Mouse (Mus musculus) limb, embryonic 14.5 days (tissue): ENCODE data around the gene 1700069L16Rik. TPM values are rescaled to one million over a fixed set of nuclear protein-coding genes. Genes with fewer than 3 reads are reported as not detected.
A peak's percentile ranks its signal among the peaks of the same experiment; 100 is the strongest.

Source experiments
- ATAC-seq: fragments of 200-750 bp; cut with Nextera tagmentation; 2 replicates; pipeline ENCODE4 v1.8.0; 2017; ENCODE audit warnings: low read depth, moderate number of reproducible peaks, moderate TSS enrichment; ENCODE audit not compliant: low FRiP score
- DNase-seq: peaks from one replicate; pipeline ENCODE4 v3.0.0-alpha.2; 2015; ENCODE audit warnings: low spot score
- H3K27ac ChIP-seq: fragments of 300-500 bp; sonication (generic); replicated peaks from 2 replicates; pipeline ENCODE4 v1.5.1; 2014; ENCODE audit warnings: low read depth, mild to moderate bottlenecking, low read length, moderate library complexity, mixed read lengths
- H3K27me3 ChIP-seq: fragments of 300-500 bp; sonication (generic); 2 replicates; pipeline ENCODE4 v1.6.1; 2014; ENCODE audit warnings: low read length, mixed read lengths; ENCODE audit not compliant: control insufficient read depth, insufficient read depth
- H3K36me3 ChIP-seq: fragments of 300-500 bp; sonication (generic); 2 replicates; pipeline ENCODE4 v1.6.1; 2014; ENCODE audit warnings: mild to moderate bottlenecking, low read length, moderate library complexity, mixed read lengths; ENCODE audit not compliant: control insufficient read depth, insufficient read depth
- H3K4me1 ChIP-seq: fragments of 300-500 bp; sonication (generic); 2 replicates; pipeline ENCODE4 v1.6.1; 2014; ENCODE audit warnings: antibody characterized with exemption, low read length, mixed read lengths; ENCODE audit not compliant: control insufficient read depth, insufficient read depth
- H3K4me2 ChIP-seq: fragments of 300-500 bp; sonication (generic); replicated peaks from 2 replicates; pipeline ENCODE4 v1.6.1; 2014; ENCODE audit warnings: low read depth, mild to moderate bottlenecking, low read length, moderate library complexity; ENCODE audit not compliant: severe bottlenecking
- H3K4me3 ChIP-seq: fragments of 300-500 bp; sonication (generic); replicated peaks from 2 replicates; pipeline ENCODE4 v1.5.1; 2014; ENCODE audit warnings: low read length
- H3K9ac ChIP-seq: fragments of 300-500 bp; sonication (generic); 2 replicates; pipeline ENCODE4 v1.6.1; 2014; ENCODE audit warnings: mild to moderate bottlenecking, low read depth, low read length, moderate library complexity; ENCODE audit not compliant: severe bottlenecking
- H3K9me3 ChIP-seq: fragments of 300-500 bp; sonication (generic); 2 replicates; pipeline ENCODE4 v1.6.1; 2016; ENCODE audit warnings: low read length; ENCODE audit not compliant: control insufficient read depth
- POLR2A ChIP-seq: fragments of 200-500 bp; IDR thresholded peaks from 2 replicates; pipeline ENCODE4 v1.8.0; 2012; ENCODE audit warnings: inconsistent platforms, mild to moderate bottlenecking, moderate library complexity, borderline replicate concordance; ENCODE audit not compliant: insufficient read depth, insufficient read length; ENCODE audit errors: extremely low read depth
- WGBS: fragments of 180-500 bp; shearing (Covaris S2); extraction: QIAGEN DNeasy Blood & Tissue Kit; methylation state at CpG from one replicate; pipeline ENCODE4 v1.1.7; 2014; 5-methylcytosine and 5-hydroxymethylcytosine counted together
- polyA plus RNA-seq, 2 experiments: library from polyadenylated mRNA; depleted of rRNA in 1 of 2; stranded (reverse) in 1 of 2; unstranded in 1 of 2; fragments of >200 nt; fragmentation: Nextera tagmentation in 1 of 2; extraction: Ambion mirVana in 1 of 2; gene quantifications; 2 replicates each; pipeline versions ENCODE4 v1.2.1 to v1.2.3; 2012 to 2014

Gene 1700069L16Rik
- polyA plus RNA-seq, 2 experiments = not detected

- Histone ChIP-seq H3K4me2 (no peak overlapping the region), H3K36me3 (no peaks in the 10 kb centered on the region), H3K27me3 (no peaks in the 10 kb centered on the region), H3K9me3 (no peaks in the 10 kb centered on the region), H3K27ac (no peak overlapping the region), H3K9ac (no peak overlapping the region), H3K4me3 (no peak overlapping the region), H3K4me1 (no peaks in the 10 kb centered on the region)
- ATAC-seq (no peak), DNase-seq (no peak)
- TF ChIP-seq POLR2A = no peak
- 70% methylated on average over 2 of the region's 2 CpGs for WGBS
These were observed 11.7 kb downstream of the 1700069L16Rik start for GRCm38 (mm10) chr5:113712861-113713260.

GRCm38 (mm10) chr5:113703803-113704585 is 20.6 kb downstream of the 1700069L16Rik start:
- WGBS = 32% methylated on average over 21 of the region's 21 CpGs
- DNase-seq (peak; percentile 45), ATAC-seq (0 out of 2 replicates have a peak, but pooled peaks have one; percentile 37)
- 0 out of 2 replicates have a peak overlapping the region, but pooled peaks have one; percentile 3 for H3K4me2 ChIP-seq
- TF ChIP-seq POLR2A = no peak
- H3K4me3 ChIP-seq = no peak overlapping the region
- no peaks in the 10 kb centered on the region for H3K36me3 ChIP-seq
- no peak overlapping the region for H3K27ac ChIP-seq
- 0 out of 2 replicates have a peak overlapping the region, but pooled peaks have one; percentile 16 for H3K9ac ChIP-seq
- peaks cover 18% of the 10 kb centered on the region; the same call in 1 of the 2 replicates for H3K4me1 ChIP-seq
- no peaks in the 10 kb centered on the region for H3K9me3 ChIP-seq
- H3K27me3 ChIP-seq = no peaks in the 10 kb centered on the region

GRCm38 (mm10) chr5:113700388-113701023 is 24.1 kb downstream of the 1700069L16Rik start:
- Histone ChIP-seq H3K27ac (no peak overlapping the region), H3K9ac (no peak overlapping the region), H3K4me3 (no peak overlapping the region), H3K4me1 (peaks cover 23% of the 10 kb centered on the region), H3K4me2 (no peak overlapping the region), H3K27me3 (no peaks in the 10 kb centered on the region), H3K36me3 (no peaks in the 10 kb centered on the region), H3K9me3 (no peaks in the 10 kb centered on the region)
- DNase-seq = no peak
- no peak for TF ChIP-seq POLR2A
- no peak for ATAC-seq
- 81% methylated on average over 19 of the region's 19 CpGs for WGBS

GRCm38 (mm10) chr5:113694415-113694814 is 30.2 kb downstream of the 1700069L16Rik start:
- Histone ChIP-seq H3K4me2 (peak overlapping the region; percentile 25), H3K4me1 (peaks cover 26% of the 10 kb centered on the region), H3K9ac (no peak overlapping the region), H3K27ac (peak overlapping the region; percentile 84), H3K9me3 (no peaks in the 10 kb centered on the region), H3K27me3 (no peaks in the 10 kb centered on the region), H3K36me3 (no peaks in the 10 kb centered on the region), H3K4me3 (no peak overlapping the region)
- TF ChIP-seq POLR2A = no peak
- peak; percentile 83 for DNase-seq
- WGBS = 4% methylated on average over 5 of the region's 5 CpGs
- peak; percentile 85 for ATAC-seq

- WGBS = 28% methylated on average over 4 of the region's 4 CpGs
- 0 out of 2 replicates have a peak, but pooled peaks have one; percentile 2 for ATAC-seq
- no peak for DNase-seq
These were observed 30.6 kb downstream of the 1700069L16Rik start for GRCm38 (mm10) chr5:113694000-113694399.

More at GRCm38 (mm10) chr5:113694000-113694399, 30.6 kb downstream of the 1700069L16Rik start:
- TF ChIP-seq POLR2A = no peak
- Histone ChIP-seq H3K9me3 (no peaks in the 10 kb centered on the region), H3K4me3 (no peak overlapping the region), H3K27ac (peak overlapping the region; percentile 6; the same call in 1 of the 2 replicates), H3K4me2 (peak overlapping the region; percentile 25; the same call in 1 of the 2 replicates), H3K9ac (no peak overlapping the region), H3K36me3 (no peaks in the 10 kb centered on the region), H3K27me3 (no peaks in the 10 kb centered on the region), H3K4me1 (peaks cover 27% of the 10 kb centered on the region)
